Mouse (Mus musculus): ENCODE results near the gene Ppfia3.
"Not testable (repeated sequence)": the region's sequence is repeated elsewhere in the genome, so short reads cannot be mapped to it uniquely, and the experiment has no call there.

Gene Ppfia3

GRCm38 (mm10) chr7:45366652-45367019 is at the start of gene Ppfia3:
TSS of gene Ppfia3 (minus strand) at chr7:45367019.
- in situ Hi-C loops (cut with MboI, MseI): no loop called here

GRCm38 (mm10) chr7:45415636-45416035 is 48.8 kb upstream of the Ppfia3 start:
- in situ Hi-C loops (cut with MboI, MseI): no loop called here

GRCm38 (mm10) chr7:45414740-45415224 is 48.0 kb upstream of the Ppfia3 start:
- in situ Hi-C loops (cut with MboI, MseI): no loop called here

GRCm38 (mm10) chr7:45413864-45414739 is 47.3 kb upstream of the Ppfia3 start:
- in situ Hi-C loops (cut with MboI, MseI): no loop called here

GRCm38 (mm10) chr7:45413113-45413863 is 46.5 kb upstream of the Ppfia3 start, which contains the start of gene Ntf5:
TSS of gene Ntf5 (plus strand) at chr7:45413695.
- in situ Hi-C loops (cut with MboI, MseI): no loop called here

GRCm38 (mm10) chr7:45412421-45412820 is 45.6 kb upstream of the Ppfia3 start:
- in situ Hi-C loops (cut with MboI, MseI): no loop called here

GRCm38 (mm10) chr7:45409497-45410163 is 42.8 kb upstream of the Ppfia3 start:
- in situ Hi-C loops (cut with MboI, MseI): no loop called here

GRCm38 (mm10) chr7:45408949-45409348 is 42.1 kb upstream of the Ppfia3 start:
- in situ Hi-C loops (cut with MboI, MseI): no loop called here

- in situ Hi-C loops (cut with MboI, MseI): no loop called here
Measured at GRCm38 (mm10) chr7:45408351-45408750, 41.5 kb upstream of the Ppfia3 start.

GRCm38 (mm10) chr7:45407836-45408235 is 41.0 kb upstream of the Ppfia3 start:
- in situ Hi-C loops (cut with MboI, MseI): no loop called here

- in situ Hi-C loops (cut with MboI, MseI): no loop called here
Measured at GRCm38 (mm10) chr7:45406157-45407156, 39.6 kb upstream of the Ppfia3 start.

GRCm38 (mm10) chr7:45405091-45406075 is 38.6 kb upstream of the Ppfia3 start, which contains the start of gene Kcna7:
TSS of gene Kcna7 (plus strand) at chr7:45405653.
- in situ Hi-C loops (cut with MboI, MseI): no loop called here

GRCm38 (mm10) chr7:45403532-45404261 is 36.9 kb upstream of the Ppfia3 start:
- in situ Hi-C loops (cut with MboI, MseI): loop anchor here (5.0 kb wide), 1 partner anchor 101 kb away; no protein-coding TSS in a partner anchor

- in situ Hi-C loops (cut with MboI, MseI): loop anchor here (5.0 kb wide), 1 partner anchor 99 kb away; no protein-coding TSS in a partner anchor
Measured at GRCm38 (mm10) chr7:45401521-45402085, 34.8 kb upstream of the Ppfia3 start.

- in situ Hi-C loops (cut with MboI, MseI): no loop called here
Measured at GRCm38 (mm10) chr7:45396787-45397186, 30.0 kb upstream of the Ppfia3 start.

GRCm38 (mm10) chr7:45396337-45396775 is 29.5 kb upstream of the Ppfia3 start:
- in situ Hi-C loops (cut with MboI, MseI): not testable (repeated sequence)

- in situ Hi-C loops (cut with MboI, MseI): no loop called here
Measured at GRCm38 (mm10) chr7:45395578-45396336, 28.9 kb upstream of the Ppfia3 start, which contains the start of gene Snrnp70. TSS of gene Snrnp70 (minus strand) at chr7:45395742.
